Mouse (Mus musculus) heart, adult 2 months (tissue): ENCODE results near the gene Bend5.

ENCODE experiments used
- CTCF ChIP-seq: fragments of 200-600 bp; IDR thresholded peaks from 2 replicates; pipeline ENCODE4 v1.8.1; 2022; ENCODE audit warnings: antibody characterized with exemption, mild to moderate bottlenecking, moderate library complexity
- EP300 ChIP-seq: fragments of 200-500 bp; IDR thresholded peaks from 2 replicates; pipeline ENCODE4 v1.6.1; 2011; ENCODE audit warnings: low read depth, low read length, control low read depth; ENCODE audit not compliant: insufficient read depth
- POLR2A ChIP-seq: fragments of 200-500 bp; IDR thresholded peaks from 2 replicates; pipeline ENCODE4 v1.6.1; 2011; ENCODE audit warnings: mild to moderate bottlenecking, low read depth, low read length, control low read depth; ENCODE audit not compliant: insufficient read depth

DNA sequence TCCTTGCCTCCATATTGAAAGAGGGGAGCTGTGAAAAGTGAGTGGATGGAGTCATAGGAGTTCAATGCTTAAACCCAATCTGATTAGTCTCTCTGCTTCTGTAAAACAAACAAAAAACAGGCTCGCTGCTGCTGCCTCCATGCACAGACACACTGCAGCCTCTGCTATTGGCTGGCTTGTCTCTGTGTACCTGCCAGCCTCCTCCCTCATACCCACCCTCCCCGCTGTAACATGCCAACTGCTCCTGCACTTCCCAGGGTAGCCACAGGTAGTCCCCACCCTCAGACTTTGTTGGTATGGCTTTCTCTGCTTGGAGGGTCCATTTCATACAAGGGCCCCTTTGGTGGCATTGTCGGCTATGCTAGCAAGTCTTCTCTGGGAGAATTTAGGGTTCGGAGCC, 62.7 kb downstream of the Bend5 start:
- TF ChIP-seq CTCF (no peak), POLR2A (no peak), EP300 (no peak)
